Mouse (Mus musculus) heart, embryonic 14.5 days (tissue): Measurements from ENCODE around the gene Zc3h13. TPM values are rescaled to one million over a fixed set of nuclear protein-coding genes. Genes with fewer than 3 reads are reported as not detected.

Experiments used
- ATAC-seq: fragments of 200-750 bp; cut with Nextera tagmentation; 2 replicates; pipeline ENCODE4 v1.8.0; 2017; ENCODE audit warnings: low read depth, moderate TSS enrichment; ENCODE audit not compliant: insufficient number of reproducible peaks, insufficient read depth, low FRiP score
- H3K27ac ChIP-seq, 2 experiments: fragments of 200-500 bp in 1 of 2; fragments of 300-500 bp in 1 of 2; sonication (generic) in 1 of 2; replicated peaks in 1 of 2; 2 replicates each; pipeline ENCODE4 v1.5.1; 2012 to 2014; ENCODE audit warnings: low read depth in 2 of 2, low read length in 2 of 2, control low read depth in 1 of 2, mild to moderate bottlenecking in 1 of 2, mixed read lengths in 1 of 2; ENCODE audit not compliant: control insufficient read depth in 1 of 2, insufficient read depth in 1 of 2
- H3K27me3 ChIP-seq: fragments of 300-500 bp; sonication (generic); 2 replicates; pipeline ENCODE4 v1.6.1; 2014; ENCODE audit warnings: mild to moderate bottlenecking, low read length, control low read depth; ENCODE audit not compliant: control insufficient read depth, insufficient read depth
- H3K36me3 ChIP-seq: fragments of 300-500 bp; sonication (generic); 2 replicates; pipeline ENCODE4 v1.6.1; 2014; ENCODE audit warnings: mild to moderate bottlenecking, control low read depth, low read length, mixed read lengths; ENCODE audit not compliant: control insufficient read depth, insufficient read depth
- H3K4me1 ChIP-seq, 2 experiments: fragments of 200-500 bp in 1 of 2; fragments of 300-500 bp in 1 of 2; sonication (generic) in 1 of 2; 2 replicates each; pipeline ENCODE4 v1.6.1; 2012 to 2014; ENCODE audit warnings: low read length in 2 of 2, control low read depth in 1 of 2, mixed read lengths in 1 of 2; ENCODE audit not compliant: control insufficient read depth in 2 of 2, insufficient read depth in 2 of 2
- H3K4me2 ChIP-seq: fragments of 300-500 bp; sonication (generic); 2 replicates; pipeline ENCODE4 v1.6.1; 2014; ENCODE audit warnings: mild to moderate bottlenecking, low read length
- H3K4me3 ChIP-seq, 2 experiments: fragments of 200-500 bp in 1 of 2; fragments of 300-500 bp in 1 of 2; sonication (generic) in 1 of 2; 2 replicates each; pipeline ENCODE4 v1.5.1; 2012 to 2014; ENCODE audit warnings: low read length in 2 of 2, mild to moderate bottlenecking in 2 of 2, control low read depth in 1 of 2, low read depth in 1 of 2, moderate library complexity in 1 of 2; ENCODE audit not compliant: control insufficient read depth in 1 of 2, insufficient read depth in 1 of 2
- H3K9ac ChIP-seq: fragments of 300-500 bp; sonication (generic); 2 replicates; pipeline ENCODE4 v1.6.1; 2014; ENCODE audit warnings: mild to moderate bottlenecking, low read length
- H3K9me3 ChIP-seq: fragments of 300-500 bp; sonication (generic); 2 replicates; pipeline ENCODE4 v1.6.1; 2016; ENCODE audit warnings: low read length, control low read depth; ENCODE audit not compliant: control insufficient read depth
- WGBS: fragments of 180-500 bp; shearing (Covaris S2); extraction: QIAGEN DNeasy Blood & Tissue Kit; methylation state at CpG from one replicate; pipeline ENCODE4 v1.1.7; 2014; 5-methylcytosine and 5-hydroxymethylcytosine counted together
- polyA plus RNA-seq: library from polyadenylated mRNA; unstranded; fragments of >200 nt; fragmentation: Nextera tagmentation; extraction: Ambion mirVana; gene quantifications from 2 replicates; pipeline ENCODE4 v1.2.1, GENCODE M21; 2014

The Zc3h13 gene
- polyA plus RNA-seq, 1 experiment from 2014 or later = 20.1 TPM

- 73% methylated on average over 8 of the region's 8 CpGs for WGBS
- H3K9ac ChIP-seq = no peak overlapping the region
- H3K4me2 ChIP-seq = no peak overlapping the region
- no peak overlapping the region for H3K27ac ChIP-seq
- no peaks in the 10 kb centered on the region for H3K4me1 ChIP-seq
- no peaks in the 10 kb centered on the region for H3K9me3 ChIP-seq
- no peaks in the 10 kb centered on the region for H3K27me3 ChIP-seq
- H3K4me3 ChIP-seq = no peak overlapping the region
- ATAC-seq = no peak
- H3K36me3 ChIP-seq = peaks cover 78% of the 10 kb centered on the region
Measured at GRCm38 (mm10) chr14:75328062-75328461, 43.9 kb downstream of the Zc3h13 start.

GRCm38 (mm10) chr14:75330621-75331020, 46.4 kb downstream of the Zc3h13 start:
- H3K36me3 ChIP-seq = peaks cover 70% of the 10 kb centered on the region
- WGBS = 81% methylated on average over 6 of the region's 6 CpGs
- ATAC-seq = no peak
- H3K9me3 ChIP-seq = no peaks in the 10 kb centered on the region
- no peak overlapping the region for H3K4me3 ChIP-seq
- H3K27ac ChIP-seq = no peak overlapping the region
- H3K9ac ChIP-seq = no peak overlapping the region
- H3K4me1 ChIP-seq = no peaks in the 10 kb centered on the region
- no peak overlapping the region for H3K4me2 ChIP-seq
- no peaks in the 10 kb centered on the region for H3K27me3 ChIP-seq

- no peak overlapping the region for H3K4me3 ChIP-seq
- no peak overlapping the region for H3K9ac ChIP-seq
- WGBS = 89% methylated on average over 4 of the region's 4 CpGs
- no peaks in the 10 kb centered on the region for H3K4me1 ChIP-seq
- H3K36me3 ChIP-seq = peaks cover 80% of the 10 kb centered on the region
- H3K4me2 ChIP-seq = no peak overlapping the region
- H3K27ac ChIP-seq = no peak overlapping the region
- no peaks in the 10 kb centered on the region for H3K9me3 ChIP-seq
- no peaks in the 10 kb centered on the region for H3K27me3 ChIP-seq
- no peak for ATAC-seq
Measured at GRCm38 (mm10) chr14:75334321-75334720, 50.1 kb downstream of the Zc3h13 start.

GRCm38 (mm10) chr14:75337884-75338283, 53.7 kb downstream of the Zc3h13 start:
- no peak overlapping the region for H3K9ac ChIP-seq
- no peaks in the 10 kb centered on the region for H3K4me1 ChIP-seq
- H3K4me2 ChIP-seq = no peak overlapping the region
- no peak for ATAC-seq
- H3K27ac ChIP-seq = no peak overlapping the region
- 95% methylated on average over 2 of the region's 2 CpGs for WGBS
- H3K4me3 ChIP-seq = no peak overlapping the region
- peaks cover 71% of the 10 kb centered on the region for H3K36me3 ChIP-seq
- no peaks in the 10 kb centered on the region for H3K27me3 ChIP-seq
- H3K9me3 ChIP-seq = no peaks in the 10 kb centered on the region

DNA sequence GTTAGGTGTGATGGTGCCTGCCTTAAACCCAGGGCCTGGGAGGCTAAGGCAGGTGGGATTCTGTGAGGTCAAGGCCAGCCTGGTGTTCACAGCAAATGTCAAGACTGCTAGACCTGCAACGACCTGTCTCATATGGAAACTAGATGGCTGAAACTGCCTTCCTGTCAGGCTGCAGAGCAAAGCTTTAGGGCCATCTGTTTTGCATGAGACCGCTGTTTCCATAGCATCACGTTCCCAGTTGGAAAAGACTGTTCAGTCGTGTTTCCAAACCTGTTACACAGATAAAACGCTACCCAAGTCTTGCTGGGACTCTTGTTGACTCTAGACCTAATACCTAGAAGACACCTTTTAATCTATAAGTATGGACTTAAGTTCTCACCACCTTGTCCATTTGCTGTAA, 61.9 kb downstream of the Zc3h13 start:
- Histone ChIP-seq H3K27ac (no peak overlapping the region), H3K9me3 (no peaks in the 10 kb centered on the region), H3K36me3 (peaks cover 41% of the 10 kb centered on the region), H3K4me1 (no peaks in the 10 kb centered on the region), H3K4me3 (no peak overlapping the region), H3K9ac (no peak overlapping the region), H3K4me2 (no peak overlapping the region), H3K27me3 (no peaks in the 10 kb centered on the region)
- 71% methylated on average over 5 of the region's 5 CpGs for WGBS
- ATAC-seq = no peak

DNA sequence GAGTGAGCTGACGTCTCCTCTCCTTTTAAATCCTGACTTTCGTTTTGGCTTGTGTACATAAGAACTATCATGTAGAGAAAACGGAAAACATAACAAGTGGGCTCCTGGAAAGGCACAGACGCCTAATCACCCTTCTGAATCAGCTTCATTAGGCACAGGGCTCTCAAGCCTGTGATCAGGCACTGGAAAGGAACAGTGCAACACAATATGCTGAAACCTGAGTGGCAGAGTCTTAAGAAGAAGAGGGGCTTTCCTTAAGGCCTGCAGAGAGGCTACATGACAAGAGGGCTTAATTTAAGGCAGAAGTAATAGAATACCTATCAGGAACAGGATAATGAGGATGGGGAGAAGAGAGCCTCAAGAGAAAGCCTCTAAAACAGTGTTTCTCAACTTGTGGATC, 67.5 kb downstream of the Zc3h13 start:
- Histone ChIP-seq H3K9me3 (no peaks in the 10 kb centered on the region), H3K27me3 (no peaks in the 10 kb centered on the region), H3K9ac (no peak overlapping the region), H3K36me3 (0 out of 2 replicates have a peak, but pooled peaks cover 1% of the 10 kb centered on the region), H3K4me1 (no peaks in the 10 kb centered on the region), H3K4me3 (no peak overlapping the region), H3K4me2 (no peak overlapping the region), H3K27ac (no peak overlapping the region)
- no peak for ATAC-seq
- 51% methylated on average over 4 of the region's 4 CpGs for WGBS

DNA sequence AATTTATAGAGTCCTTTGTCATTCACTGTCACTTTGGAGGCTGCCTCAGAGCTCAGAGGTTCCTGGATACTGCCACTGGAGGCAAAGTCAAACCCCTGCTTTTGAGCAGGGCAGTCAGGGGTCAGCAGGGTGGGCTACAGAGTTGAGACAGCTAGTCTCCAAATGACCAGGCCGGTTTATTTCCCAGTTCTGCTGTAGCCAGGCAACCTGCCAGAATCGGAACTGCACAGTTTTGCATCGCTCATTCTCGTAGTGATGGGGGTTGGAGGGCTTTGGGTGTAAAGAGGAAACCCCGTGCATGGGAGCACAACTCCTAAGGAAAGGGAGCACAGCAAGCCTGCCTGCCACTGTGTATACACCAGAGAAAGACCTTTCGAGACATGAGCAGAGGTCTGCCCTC, 79.1 kb downstream of the Zc3h13 start:
- Histone ChIP-seq H3K9me3 (no peaks in the 10 kb centered on the region), H3K9ac (no peak overlapping the region), H3K4me2 (no peak overlapping the region), H3K27ac (no peak overlapping the region), H3K36me3 (no peaks in the 10 kb centered on the region), H3K4me3 (no peak overlapping the region), H3K4me1 (no peaks in the 10 kb centered on the region), H3K27me3 (no peaks in the 10 kb centered on the region)
- no peak for ATAC-seq
- WGBS = 71% methylated on average over 6 of the region's 6 CpGs

- WGBS = 75% methylated on average over 9 of the region's 9 CpGs
- H3K4me2 ChIP-seq = no peak overlapping the region
- no peaks in the 10 kb centered on the region for H3K27me3 ChIP-seq
- H3K4me3 ChIP-seq = no peak overlapping the region
- no peaks in the 10 kb centered on the region for H3K9me3 ChIP-seq
- no peaks in the 10 kb centered on the region for H3K36me3 ChIP-seq
- H3K27ac ChIP-seq = no peak overlapping the region
- no peak overlapping the region for H3K9ac ChIP-seq
- H3K4me1 ChIP-seq = no peaks in the 10 kb centered on the region
- no peak for ATAC-seq
Measured at GRCm38 (mm10) chr14:75365301-75366035, 81.3 kb downstream of the Zc3h13 start.
